Mouse (Mus musculus): ENCODE results near the gene Akap13.
"Not testable (repeated sequence)": the region's sequence is repeated elsewhere in the genome, so short reads cannot be mapped to it uniquely, and the experiment has no call there.

GRCm38 (mm10) chr7:75788801-75789135 lies 333.4 kb downstream of the Akap13 start:
- TF ChIP-seq HCFC1 (IDR thresholded peaks at IDR 0.05; ENCODE audit: borderline replicate concordance, insufficient read depth, low read length); CHD2 (IDR thresholded peaks at IDR 0.05; ENCODE audit: low read depth, low read length); ZC3H11A (IDR thresholded peaks at IDR 0.05; ENCODE audit: borderline replicate concordance, low read depth, low read length); ZNF384 (IDR thresholded peaks at IDR 0.05; ENCODE audit: low read depth, low read length): not testable (repeated sequence)
